Mouse (Mus musculus) E14TG2a.4 (cell line): Measurements from ENCODE around the gene Slamf8.

Source experiments
- CTCF ChIP-seq: conservative IDR thresholded peaks from 2 replicates; pipeline ENCODE4 v1.5.1; 2014; ENCODE audit warnings: low read length
- NANOG ChIP-seq: IDR thresholded peaks from 2 replicates; pipeline ENCODE4 v1.6.1; 2014; ENCODE audit warnings: borderline replicate concordance, low read length, mixed read lengths
- POU5F1 ChIP-seq: IDR thresholded peaks from 2 replicates; pipeline ENCODE4 v1.6.1; 2014; ENCODE audit warnings: low read length, borderline replicate concordance

GRCm38 (mm10) chr1:172552623-172553022 is 37.7 kb downstream of the Slamf8 start:
- no peak for TF ChIP-seq CTCF
- TF ChIP-seq POU5F1, result no peak
- TF ChIP-seq NANOG, result no peak
